Mouse (Mus musculus) c-Kit-positive CD71-negative TER-119-negative erythroid progenitor cells, embryonic 14.5 days (primary cell): ENCODE measurements around the gene Vasp.

Source experiments
- DNase-seq: peaks from one replicate; pipeline ENCODE4 v3.0.0-alpha.2; 2013; ENCODE audit warnings: low read depth

The Vasp gene

GRCm38 (mm10) chr7:19270509-19271237 is 944 bp downstream of the Vasp start:
- DNase-seq, result no peak

- no peak for DNase-seq
Measured at GRCm38 (mm10) chr7:19269721-19270441, 1.7 kb downstream of the Vasp start.

- DNase-seq, result no peak
Measured at GRCm38 (mm10) chr7:19268993-19269681, 2.5 kb downstream of the Vasp start.

GRCm38 (mm10) chr7:19267051-19267450 is 4.6 kb downstream of the Vasp start:
- DNase-seq, result no peak

- DNase-seq, result no peak
Measured at GRCm38 (mm10) chr7:19265928-19266822, 5.4 kb downstream of the Vasp start.

- DNase-seq, result no peak
Measured at GRCm38 (mm10) chr7:19265147-19265546, 6.5 kb downstream of the Vasp start.

GRCm38 (mm10) chr7:19258336-19258735 is 13.3 kb downstream of the Vasp start:
- no peak for DNase-seq

GRCm38 (mm10) chr7:19257390-19258022 is 14.1 kb downstream of the Vasp start:
- no peak for DNase-seq

GRCm38 (mm10) chr7:19256567-19256966 is 15.1 kb downstream of the Vasp start:
- DNase-seq, result no peak

GRCm38 (mm10) chr7:19255395-19255794 is 16.2 kb downstream of the Vasp start:
- no peak for DNase-seq

- no peak for DNase-seq
Measured at GRCm38 (mm10) chr7:19253437-19253836, 18.2 kb downstream of the Vasp start.

GRCm38 (mm10) chr7:19252078-19252477 is 19.5 kb downstream of the Vasp start:
- DNase-seq, result no peak

GRCm38 (mm10) chr7:19247511-19247910 is 24.1 kb downstream of the Vasp start:
- no peak for DNase-seq

GRCm38 (mm10) chr7:19246855-19247254 is 24.8 kb downstream of the Vasp start:
- no peak for DNase-seq

GRCm38 (mm10) chr7:19245083-19245482 is 26.5 kb downstream of the Vasp start:
- DNase-seq, result no peak

GRCm38 (mm10) chr7:19243858-19244257 is 27.8 kb downstream of the Vasp start:
- no peak for DNase-seq

GRCm38 (mm10) chr7:19242005-19242404 is 29.6 kb downstream of the Vasp start:
- DNase-seq, result no peak

GRCm38 (mm10) chr7:19240905-19241463 is 30.6 kb downstream of the Vasp start:
- no peak for DNase-seq

GRCm38 (mm10) chr7:19239986-19240385 is 31.6 kb downstream of the Vasp start:
- no peak for DNase-seq

GRCm38 (mm10) chr7:19239423-19239822 is 32.2 kb downstream of the Vasp start:
- peak; percentile 90 for DNase-seq

GRCm38 (mm10) chr7:19238344-19238743 is 33.3 kb downstream of the Vasp start:
- DNase-seq, result no peak
